Mouse (Mus musculus): ENCODE results near the gene Cacna1g. TPM values are rescaled to one million over a fixed set of nuclear protein-coding genes. Genes with fewer than 3 reads are reported as not detected.

Gene Cacna1g
- polyA plus RNA-seq, 1 experiment = not detected

- H3K4me3 ChIP-seq (ENCODE audit: insufficient read depth, low read depth, low read length) = peak within 1 kb of the TSS; percentile 23; the same call in 1 of the 2 replicates
- no peak within 1 kb of the TSS for H3K27ac ChIP-seq (ENCODE audit: insufficient read depth, low read depth, low read length)
- H3K4me1 ChIP-seq (ENCODE audit: control insufficient read depth, insufficient read depth, low read length) = peaks cover 6% of the 10 kb centered on the region; the same call in 1 of the 2 replicates
- 19% methylated on average over 20 of the region's 20 CpGs for WGBS
- no peak for TF ChIP-seq POLR2A (IDR thresholded peaks at IDR 0.05; ENCODE audit: insufficient read depth, low read depth, low read length)
- TF ChIP-seq CTCF (IDR thresholded peaks at IDR 0.05; ENCODE audit: insufficient read depth, low read depth, low read length) = no peak
These were observed 81.3 kb downstream of the Cacna1g start, which contains the start of gene Abcc3 for GRCm38 (mm10) chr11:94392672-94393109. Abcc3 (minus strand) TSS chr11:94392997.

GRCm38 (mm10) chr11:94391661-94392060 lies 82.3 kb downstream of the Cacna1g start:
- H3K4me1 ChIP-seq (ENCODE audit: control insufficient read depth, insufficient read depth, low read length) = peaks cover 6% of the 10 kb centered on the region; the same call in 1 of the 2 replicates

GRCm38 (mm10) chr11:94390825-94391224 lies 83.2 kb downstream of the Cacna1g start:
- Histone ChIP-seq H3K4me3 (ENCODE audit: insufficient read depth, low read depth, low read length) (no peak overlapping the region), H3K27ac (ENCODE audit: insufficient read depth, low read depth, low read length) (no peak overlapping the region), H3K4me1 (ENCODE audit: control insufficient read depth, insufficient read depth, low read length) (peaks cover 12% of the 10 kb centered on the region)
- TF ChIP-seq POLR2A (IDR thresholded peaks at IDR 0.05; ENCODE audit: insufficient read depth, low read depth, low read length) = no peak
- TF ChIP-seq CTCF (IDR thresholded peaks at IDR 0.05; ENCODE audit: insufficient read depth, low read depth, low read length) = no peak
- 94% methylated on average over 6 of the region's 6 CpGs for WGBS

More at GRCm38 (mm10) chr11:94391661-94392060, 82.3 kb downstream of the Cacna1g start:
- WGBS = 88% methylated on average over 10 of the region's 10 CpGs
- Histone ChIP-seq H3K27ac (ENCODE audit: insufficient read depth, low read depth, low read length) (no peak overlapping the region), H3K4me3 (ENCODE audit: insufficient read depth, low read depth, low read length) (no peak overlapping the region)
- TF ChIP-seq POLR2A (IDR thresholded peaks at IDR 0.05; ENCODE audit: insufficient read depth, low read depth, low read length) (no peak), CTCF (IDR thresholded peaks at IDR 0.05; ENCODE audit: insufficient read depth, low read depth, low read length) (no peak)

- TF ChIP-seq POLR2A (IDR thresholded peaks at IDR 0.05; ENCODE audit: insufficient read depth, low read depth, low read length) (no peak), CTCF (IDR thresholded peaks at IDR 0.05; ENCODE audit: insufficient read depth, low read depth, low read length) (no peak)
- peaks cover 16% of the 10 kb centered on the region for H3K4me1 ChIP-seq (ENCODE audit: control insufficient read depth, insufficient read depth, low read length)
- H3K27ac ChIP-seq (ENCODE audit: insufficient read depth, low read depth, low read length) = no peak overlapping the region
- no peak overlapping the region for H3K4me3 ChIP-seq (ENCODE audit: insufficient read depth, low read depth, low read length)
- WGBS = 69% methylated on average over 6 of the region's 6 CpGs
These were observed 84.1 kb downstream of the Cacna1g start for GRCm38 (mm10) chr11:94389724-94390396.

GRCm38 (mm10) chr11:94389021-94389420 lies 85.0 kb downstream of the Cacna1g start:
- Histone ChIP-seq H3K4me3 (ENCODE audit: insufficient read depth, low read depth, low read length) (no peak overlapping the region), H3K27ac (ENCODE audit: insufficient read depth, low read depth, low read length) (no peak overlapping the region), H3K4me1 (ENCODE audit: control insufficient read depth, insufficient read depth, low read length) (peaks cover 16% of the 10 kb centered on the region)
- TF ChIP-seq CTCF (IDR thresholded peaks at IDR 0.05; ENCODE audit: insufficient read depth, low read depth, low read length) (no peak), POLR2A (IDR thresholded peaks at IDR 0.05; ENCODE audit: insufficient read depth, low read depth, low read length) (no peak)
- WGBS = 88% methylated on average over 4 of the region's 4 CpGs

GRCm38 (mm10) chr11:94387756-94388155 lies 86.2 kb downstream of the Cacna1g start:
- H3K4me3 ChIP-seq (ENCODE audit: insufficient read depth, low read depth, low read length) = no peak overlapping the region
- peaks cover 14% of the 10 kb centered on the region for H3K4me1 ChIP-seq (ENCODE audit: control insufficient read depth, insufficient read depth, low read length)
- no peak for TF ChIP-seq POLR2A (IDR thresholded peaks at IDR 0.05; ENCODE audit: insufficient read depth, low read depth, low read length)
- no peak for TF ChIP-seq CTCF (IDR thresholded peaks at IDR 0.05; ENCODE audit: insufficient read depth, low read depth, low read length)
- H3K27ac ChIP-seq (ENCODE audit: insufficient read depth, low read depth, low read length) = no peak overlapping the region
- WGBS = 86% methylated on average over 4 of the region's 4 CpGs

- no peak overlapping the region for H3K27ac ChIP-seq (ENCODE audit: insufficient read depth, low read depth, low read length)
- WGBS = 45% methylated on average over 12 of the region's 12 CpGs
- H3K4me3 ChIP-seq (ENCODE audit: insufficient read depth, low read depth, low read length) = no peak overlapping the region
- no peak for TF ChIP-seq POLR2A (IDR thresholded peaks at IDR 0.05; ENCODE audit: insufficient read depth, low read depth, low read length)
- no peak for TF ChIP-seq CTCF (IDR thresholded peaks at IDR 0.05; ENCODE audit: insufficient read depth, low read depth, low read length)
- H3K4me1 ChIP-seq (ENCODE audit: control insufficient read depth, insufficient read depth, low read length) = peaks cover 10% of the 10 kb centered on the region
These were observed 87.8 kb downstream of the Cacna1g start for GRCm38 (mm10) chr11:94385977-94386771.

GRCm38 (mm10) chr11:94379736-94380135 lies 94.3 kb downstream of the Cacna1g start:
- TF ChIP-seq CTCF (IDR thresholded peaks at IDR 0.05; ENCODE audit: insufficient read depth, low read depth, low read length) (no peak), POLR2A (IDR thresholded peaks at IDR 0.05; ENCODE audit: insufficient read depth, low read depth, low read length) (no peak)
- no peaks in the 10 kb centered on the region for H3K4me1 ChIP-seq (ENCODE audit: control insufficient read depth, insufficient read depth, low read length)
- H3K4me3 ChIP-seq (ENCODE audit: insufficient read depth, low read depth, low read length) = no peak overlapping the region
- WGBS = 78% methylated on average over 8 of the region's 8 CpGs
- no peak overlapping the region for H3K27ac ChIP-seq (ENCODE audit: insufficient read depth, low read depth, low read length)

- 53% methylated on average over 2 of the region's 2 CpGs for WGBS
- H3K4me3 ChIP-seq (ENCODE audit: insufficient read depth, low read depth, low read length) = no peak overlapping the region
- peaks cover 6% of the 10 kb centered on the region for H3K4me1 ChIP-seq (ENCODE audit: control insufficient read depth, insufficient read depth, low read length)
- TF ChIP-seq POLR2A (IDR thresholded peaks at IDR 0.05; ENCODE audit: insufficient read depth, low read depth, low read length) (no peak), CTCF (IDR thresholded peaks at IDR 0.05; ENCODE audit: insufficient read depth, low read depth, low read length) (no peak)
- H3K27ac ChIP-seq (ENCODE audit: insufficient read depth, low read depth, low read length) = no peak overlapping the region
These were observed 94.9 kb downstream of the Cacna1g start for GRCm38 (mm10) chr11:94379061-94379460.

All from olfactory bulb, adult 2 months (tissue).